Mouse (Mus musculus): ENCODE measurements around the gene Rhoa. TPM values are rescaled to one million over a fixed set of nuclear protein-coding genes. Genes with fewer than 3 reads are reported as not detected.
"Not testable (repeated sequence)": the region's sequence is repeated elsewhere in the genome, so short reads cannot be mapped to it uniquely, and the experiment has no call there.

Rhoa gene
- total RNA-seq (2021), result 100 to 1,000 TPM; 189 to 198 TPM
- long read RNA-seq, experiment 1, transcript Rhoa-201 (6 exons, 2,197 nt), result major isoform, 63 of 79 reads
- long read RNA-seq, experiment 1, partial matches to known transcripts, result 12 of 79 reads
- long read RNA-seq, experiment 1, other reads (novel, unspliced or antisense), result 3 of 79 reads
- long read RNA-seq, experiment 2, transcript Rhoa-201 (6 exons, 2,197 nt), result major isoform, 86 of 121 reads
- long read RNA-seq, experiment 2, partial matches to known transcripts, result 1 of 121 reads
- long read RNA-seq, experiment 2, other reads (novel, unspliced or antisense), result 30 of 121 reads

- peak; percentile 97 to 100 for DNase-seq (ENCODE audit: low spot score in 2 of 2)
These were observed at the start of gene Rhoa, which contains the start of gene Tcta for GRCm38 (mm10) chr9:108305629-108306520. Rhoa (plus strand) TSS chr9:108306129. Tcta (minus strand) TSS chr9:108306160.

- DNase-seq (ENCODE audit: low spot score in 2 of 2), result no peak
These were observed 45.4 kb upstream of the Rhoa start for GRCm38 (mm10) chr9:108260526-108260925.

GRCm38 (mm10) chr9:108261865-108262264, 44.1 kb upstream of the Rhoa start:
- DNase-seq (ENCODE audit: low spot score in 2 of 2), result no peak

GRCm38 (mm10) chr9:108262494-108263049, 43.4 kb upstream of the Rhoa start:
- DNase-seq (ENCODE audit: low spot score in 2 of 2), result no peak

GRCm38 (mm10) chr9:108263131-108263681, 42.7 kb upstream of the Rhoa start:
- DNase-seq (ENCODE audit: low spot score in 2 of 2), result peak in 1 of 2 experiments; percentile 19

- peak; percentile 95 to 98 for DNase-seq (ENCODE audit: low spot score in 2 of 2)
These were observed 42.2 kb upstream of the Rhoa start, which contains the start of gene Dag1 for GRCm38 (mm10) chr9:108263690-108264190. Dag1 (minus strand) TSS chr9:108263958.

GRCm38 (mm10) chr9:108264191-108264921, 41.6 kb upstream of the Rhoa start:
- DNase-seq (ENCODE audit: low spot score in 2 of 2), result no peak

GRCm38 (mm10) chr9:108266261-108266935, 39.5 kb upstream of the Rhoa start:
- no peak for DNase-seq (ENCODE audit: low spot score in 2 of 2)

- DNase-seq (ENCODE audit: low spot score in 2 of 2), result no peak
These were observed 38.2 kb upstream of the Rhoa start for GRCm38 (mm10) chr9:108267691-108268090.

- not testable (repeated sequence) for DNase-seq (ENCODE audit: low spot score in 2 of 2)
These were observed 37.2 kb upstream of the Rhoa start for GRCm38 (mm10) chr9:108268701-108269100.

- no peak for DNase-seq (ENCODE audit: low spot score in 2 of 2)
These were observed 34.0 kb upstream of the Rhoa start for GRCm38 (mm10) chr9:108271941-108272340.

- DNase-seq (ENCODE audit: low spot score in 2 of 2), result no peak
These were observed 33.2 kb upstream of the Rhoa start for GRCm38 (mm10) chr9:108272691-108273090.

- no peak for DNase-seq (ENCODE audit: low spot score in 2 of 2)
These were observed 32.4 kb upstream of the Rhoa start for GRCm38 (mm10) chr9:108273485-108273884.

GRCm38 (mm10) chr9:108274476-108275330, 31.2 kb upstream of the Rhoa start:
- DNase-seq (ENCODE audit: low spot score in 2 of 2), result no peak

GRCm38 (mm10) chr9:108275331-108275659, 30.6 kb upstream of the Rhoa start:
- no peak for DNase-seq (ENCODE audit: low spot score in 2 of 2)

GRCm38 (mm10) chr9:108278697-108279450, 27.1 kb upstream of the Rhoa start:
- DNase-seq (ENCODE audit: low spot score in 2 of 2), result no peak

- peak in 1 of 2 experiments; percentile 52 for DNase-seq (ENCODE audit: low spot score in 2 of 2)
These were observed 25.7 kb upstream of the Rhoa start for GRCm38 (mm10) chr9:108280071-108280828.

GRCm38 (mm10) chr9:108284410-108284809, 21.5 kb upstream of the Rhoa start:
- DNase-seq (ENCODE audit: low spot score in 2 of 2), result peak; percentile 42 to 72
